Mouse (Mus musculus): ENCODE data around the gene Mapk8ip1.

DNA sequence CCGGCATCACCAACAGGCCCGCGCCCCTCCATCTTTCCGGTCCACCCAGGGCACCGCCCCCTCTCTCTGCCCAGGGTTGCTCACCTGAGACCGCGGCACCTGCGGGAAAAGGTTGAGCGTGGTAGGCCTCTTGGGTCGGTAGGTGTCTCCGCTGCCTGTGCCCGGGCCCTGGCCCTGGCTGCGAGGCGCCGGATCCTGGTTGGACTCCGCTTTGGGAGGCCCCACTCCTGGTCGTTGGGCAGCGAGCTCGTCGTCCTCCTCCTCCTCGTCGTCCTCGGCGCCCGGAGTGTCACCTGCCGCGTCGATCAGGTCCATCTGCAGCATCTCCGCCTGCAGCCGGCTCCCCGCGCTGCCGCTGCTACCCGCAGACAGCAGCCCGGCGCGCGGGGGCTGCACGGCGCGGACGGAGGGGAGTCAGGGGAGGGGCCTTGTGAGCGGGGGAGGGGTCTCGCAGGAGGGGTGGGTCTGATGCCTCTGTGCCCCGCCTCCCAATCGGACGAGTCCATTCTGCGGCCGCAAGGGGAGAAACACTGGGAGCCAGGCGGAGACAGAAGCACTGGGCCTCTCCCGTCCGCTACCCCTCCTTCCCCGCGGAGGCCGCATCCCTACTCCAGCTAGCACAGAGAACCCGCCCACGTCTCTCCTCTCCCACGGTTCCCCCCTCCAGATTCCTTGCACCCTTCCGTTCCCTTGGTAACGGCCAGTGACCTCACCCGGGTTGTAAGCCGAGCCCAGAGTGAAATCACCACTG is 12.0 kb downstream of the Mapk8ip1 start:
- TF ChIP-seq POLR2A (IDR thresholded peaks at IDR 0.05; ENCODE audit: borderline replicate concordance, extremely low read depth, low read depth, low read length) (no peak), CTCF (IDR thresholded peaks at IDR 0.05; ENCODE audit: insufficient read depth, low read length) (no peak)
